Mouse (Mus musculus): ENCODE results near the gene Spx.

- TF ChIP-seq MAX (IDR thresholded peaks at IDR 0.05) (no peak), CTCF (IDR thresholded peaks at IDR 0.05; ENCODE audit: control insufficient read depth, insufficient read depth, insufficient read length) (no peak)
Observed at GRCm38 (mm10) chr6:142387755-142388271, 25.4 kb upstream of the Spx start.
